Comparison of ENCODE assay signal across 39 mouse cellular contexts in genomic region chr6:95374266-95374665, GRCm38 (mm10). TPM values are rescaled to one million over a fixed set of nuclear protein-coding genes. Genes with fewer than 3 reads are reported as not detected.
DNase-seq lines count a peak whose midpoint lies in the region.
"Had no signal": no experiment of that assay in that cellular context is flagged by ENCODE, and none has a peak within 500 bp of the region (broad histone marks: within the 10 kb centered on the region; RNA-seq: fewer than 3 reads in every experiment).

No protein-coding gene starts in this region.

- no peaks in the 10 kb centered on the region for H3K27me3 ChIP-seq in limb, embryonic 10.5 days (ENCODE audit: low read depth, poor library complexity, severe bottlenecking)
- H3K27me3 ChIP-seq: CH12.LX; forebrain, embryonic 12.5 days; forebrain, embryonic 15.5 days; heart, embryonic 13.5 days had no signal

- no peak overlapping the region for H3K4me3 ChIP-seq in limb, embryonic 10.5 days
- H3K4me3 ChIP-seq: embryonic facial prominence, embryonic 10.5 days; embryonic facial prominence, embryonic 13.5 days; erythroblast, embryonic 14.5 days; forebrain, embryonic 12.5 days; forebrain, embryonic 15.5 days; heart, adult 2 months; heart, embryonic 10.5 days; heart, embryonic 13.5 days had no signal

- H3K4me1 ChIP-seq in limb, embryonic 10.5 days = 0 out of 2 replicates have a peak, but pooled peaks cover 3% of the 10 kb centered on the region
- H3K4me1 ChIP-seq: embryonic facial prominence, embryonic 10.5 days; embryonic facial prominence, embryonic 13.5 days; forebrain, embryonic 12.5 days; forebrain, embryonic 15.5 days; heart, embryonic 10.5 days; heart, embryonic 13.5 days had no signal

- no peaks in the 10 kb centered on the region for H3K36me3 ChIP-seq in limb, embryonic 10.5 days
- H3K36me3 ChIP-seq: embryonic facial prominence, embryonic 10.5 days; embryonic facial prominence, embryonic 13.5 days; forebrain, embryonic 12.5 days; forebrain, embryonic 15.5 days; G1E; heart, embryonic 10.5 days; heart, embryonic 13.5 days had no signal

- no peak overlapping the region for H3K27ac ChIP-seq in limb, embryonic 10.5 days
- H3K27ac ChIP-seq: embryonic facial prominence, embryonic 10.5 days; embryonic facial prominence, embryonic 13.5 days; forebrain, embryonic 12.5 days; forebrain, embryonic 15.5 days; heart, adult 2 months; heart, embryonic 10.5 days; heart, embryonic 13.5 days; hindbrain, embryonic 14.5 days; hindbrain, postnatal 0 days had no signal

- intact Hi-C loops in left cerebral cortex, postnatal 14 days (cut with DNase I) = no loop called here
- intact Hi-C loops in left cerebral cortex, postnatal 10 days (cut with DNase I) = no loop called here

- WGBS in limb, embryonic 10.5 days = 92% methylated on average over 6 of the region's 6 CpGs

- no peaks in the 10 kb centered on the region for H3K9me3 ChIP-seq in limb, embryonic 10.5 days (replicated peaks)
- H3K9me3 ChIP-seq: embryonic facial prominence, embryonic 10.5 days; embryonic facial prominence, embryonic 13.5 days; forebrain, embryonic 12.5 days; forebrain, embryonic 15.5 days; G1E; heart, embryonic 10.5 days; heart, embryonic 13.5 days had no signal

- peak; percentile 21 to 52 for DNase-seq in frontal cortex, adult 2 months (ENCODE audit: extremely low spot score in 1 of 2, low spot score in 1 of 2)
- DNase-seq in frontal cortex, postnatal 14 days (ENCODE audit: low spot score in 2 of 2) = no peak
- peak; percentile 14 to 44 for DNase-seq in left cerebral cortex, postnatal 14 days (ENCODE audit: low spot score in 2 of 2)
- no peak for DNase-seq in left cerebral cortex, postnatal 10 days (ENCODE audit: extremely low spot score in 1 of 2, low spot score in 2 of 2)
- DNase-seq in right cerebral cortex, postnatal 25 days = peak; percentile 32
- DNase-seq in right cerebral cortex, postnatal 4 days = no peak
- DNase-seq in limb, embryonic 10.5 days (ENCODE audit: low spot score) = no peak
- DNase-seq: adrenal gland, postnatal 14 days; B cell, adult 2 months; cerebellum, adult 11-12 months; cerebellum, adult 8-10 months; cerebellum, postnatal 10 days; cerebellum, postnatal 36 days; embryo, embryonic 11 days; gastrocnemius, postnatal 10 days; gastrocnemius, postnatal 36 days; heart, adult 2 months; heart, postnatal 14 days; heart, postnatal 4 days had no signal

RNA-seq across cellular contexts. Expression of gene Gm10234, which starts 52.4 kb away (rescaled TPM):
- polyA plus RNA-seq in frontal cortex, adult 2 months (2012; rRNA removed) = not detected in 2 replicates
- not detected for total RNA-seq in left cerebral cortex, postnatal 14 days (2021)
- total RNA-seq in left cerebral cortex, postnatal 10 days (2021) = not detected
- polyA plus RNA-seq in limb, embryonic 10.5 days (2016; fragmentation: Nextera tagmentation; extraction: Ambion mirVana) = not detected in 2 replicates
- total RNA-seq: adrenal gland, adult 18-20 months; adrenal gland, postnatal 14 days; adrenal gland, postnatal 4 days; CH12.LX; G1E; gastrocnemius, adult 18-20 months; gastrocnemius, postnatal 10 days; gastrocnemius, postnatal 36 days; granulocyte monocyte progenitor cell, adult 5-6 weeks; heart, adult 2 months; heart, postnatal 14 days; heart, postnatal 4 days; hindbrain, postnatal 0 days had no signal
- polyA plus RNA-seq: brain, embryonic 14.5 days; cortical plate, adult 2 months; embryonic facial prominence, embryonic 10.5 days; embryonic facial prominence, embryonic 13.5 days; erythroblast, embryonic 14.5 days; forebrain, embryonic 12.5 days; forebrain, embryonic 15.5 days; G1E; heart, adult 2 months; heart, embryonic 10.5 days; heart, embryonic 13.5 days; heart, embryonic 16.5 days; hindbrain, embryonic 11.5 days; hindbrain, embryonic 14.5 days; hindbrain, postnatal 0 days; Patski had no signal

Comparison
In these comparisons a context has a peak if more than half of its experiments do, and no peak if none do; other contexts are left out.
1. DNase-seq: peak in frontal cortex, adult 2 months (2 of 2), left cerebral cortex, postnatal 14 days (2 of 2) and right cerebral cortex, postnatal 25 days (single experiment); none in frontal cortex, postnatal 14 days (0 of 2), left cerebral cortex, postnatal 10 days (0 of 2), right cerebral cortex, postnatal 4 days (single experiment) and limb, embryonic 10.5 days (single experiment).